Mouse (Mus musculus) forebrain, embryonic 16.5 days (tissue): Measurements from ENCODE around the gene Drg1. TPM values are rescaled to one million over a fixed set of nuclear protein-coding genes. Genes with fewer than 3 reads are reported as not detected.
A peak's percentile ranks its signal among the peaks of the same experiment; 100 is the strongest.

Experiments
- ATAC-seq: fragments of 200-750 bp; cut with Nextera tagmentation; 2 replicates; pipeline ENCODE4 v1.8.0; 2017; ENCODE audit warnings: mild to moderate bottlenecking, moderate library complexity
- H3K27ac ChIP-seq: fragments of 300-500 bp; sonication (generic); 2 replicates; pipeline ENCODE4 v1.5.1; 2014; ENCODE audit warnings: low read length, control low read depth
- H3K27me3 ChIP-seq: fragments of 300-500 bp; sonication (generic); replicated peaks from 2 replicates; pipeline ENCODE4 v1.6.1; 2014; ENCODE audit warnings: low read length; ENCODE audit not compliant: control insufficient read depth, insufficient read depth
- H3K36me3 ChIP-seq: fragments of 300-500 bp; sonication (generic); 2 replicates; pipeline ENCODE4 v1.6.1; 2014; ENCODE audit not compliant: control insufficient read depth, insufficient read depth
- H3K4me1 ChIP-seq: fragments of 300-500 bp; sonication (generic); replicated peaks from 2 replicates; pipeline ENCODE4 v1.6.1; 2014; ENCODE audit warnings: low read length; ENCODE audit not compliant: control insufficient read depth, insufficient read depth
- H3K4me2 ChIP-seq: fragments of 300-500 bp; sonication (generic); 2 replicates; pipeline ENCODE4 v1.6.1; 2014; ENCODE audit warnings: mild to moderate bottlenecking, low read length, control low read depth
- H3K4me3 ChIP-seq: fragments of 300-500 bp; sonication (generic); replicated peaks from 2 replicates; pipeline ENCODE4 v1.5.1; 2014; ENCODE audit warnings: mild to moderate bottlenecking, low read length, control low read depth
- H3K9ac ChIP-seq: fragments of 300-500 bp; sonication (generic); replicated peaks from 2 replicates; pipeline ENCODE4 v1.6.1; 2014; ENCODE audit warnings: low read depth, low read length, control low read depth
- H3K9me3 ChIP-seq: fragments of 300-500 bp; sonication (generic); 2 replicates; pipeline ENCODE4 v1.6.1; 2016; ENCODE audit warnings: low read length; ENCODE audit not compliant: control insufficient read depth
- WGBS: fragments of 180-500 bp; shearing (Covaris S2); extraction: QIAGEN DNeasy Blood & Tissue Kit; methylation state at CpG from one replicate; pipeline ENCODE4 v1.1.7; 2014; 5-methylcytosine and 5-hydroxymethylcytosine counted together
- polyA plus RNA-seq: library from polyadenylated mRNA; unstranded; fragments of >200 nt; fragmentation: Nextera tagmentation; extraction: Ambion mirVana; gene quantifications from 2 replicates; pipeline ENCODE4 v1.2.1, GENCODE M21; 2015

Drg1 gene
- polyA plus RNA-seq, 1 experiment from 2014 or later, result 252 TPM

DNA sequence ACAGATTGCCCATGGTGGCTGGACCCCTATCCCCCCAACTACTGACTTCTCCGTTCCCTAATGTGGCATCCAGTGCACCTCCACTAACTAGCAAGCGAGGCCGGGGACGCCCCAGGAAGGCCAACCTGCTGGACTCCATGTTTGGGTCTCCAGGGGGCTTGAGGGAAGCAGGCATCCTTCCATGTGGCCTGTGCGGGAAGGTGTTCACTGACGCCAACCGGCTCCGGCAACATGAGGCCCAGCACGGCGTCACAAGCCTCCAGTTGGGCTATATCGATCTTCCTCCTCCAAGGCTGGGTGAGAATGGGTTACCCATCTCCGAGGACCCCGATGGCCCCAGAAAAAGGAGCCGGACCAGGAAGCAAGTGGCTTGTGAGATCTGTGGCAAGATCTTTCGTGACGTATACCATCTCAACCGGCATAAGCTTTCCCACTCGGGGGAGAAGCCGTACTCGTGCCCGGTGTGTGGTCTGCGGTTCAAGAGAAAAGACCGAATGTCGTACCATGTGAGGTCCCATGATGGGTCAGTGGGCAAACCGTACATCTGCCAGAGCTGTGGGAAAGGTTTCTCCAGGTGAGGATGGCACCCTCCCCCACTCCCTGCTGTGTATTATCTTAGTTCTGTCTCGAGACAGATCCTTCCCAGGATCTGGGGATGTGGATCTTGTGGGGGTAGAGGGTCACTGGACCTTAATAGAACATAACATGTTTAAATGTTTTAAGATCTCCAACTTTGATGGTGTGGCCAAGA lies 25.3 kb upstream of the Drg1 start:
- no peak for ATAC-seq
- Histone ChIP-seq H3K4me3 (peak overlapping the region; percentile 90), H3K9me3 (no peaks in the 10 kb centered on the region), H3K9ac (peak overlapping the region; percentile 99), H3K27me3 (no peaks in the 10 kb centered on the region), H3K27ac (peak overlapping the region; percentile 100), H3K4me2 (peak overlapping the region; percentile 100), H3K4me1 (peaks cover 50% of the 10 kb centered on the region), H3K36me3 (peaks cover 4% of the 10 kb centered on the region; the same call in 1 of the 2 replicates)
- WGBS, result 1% methylated on average over 26 of the region's 26 CpGs

DNA sequence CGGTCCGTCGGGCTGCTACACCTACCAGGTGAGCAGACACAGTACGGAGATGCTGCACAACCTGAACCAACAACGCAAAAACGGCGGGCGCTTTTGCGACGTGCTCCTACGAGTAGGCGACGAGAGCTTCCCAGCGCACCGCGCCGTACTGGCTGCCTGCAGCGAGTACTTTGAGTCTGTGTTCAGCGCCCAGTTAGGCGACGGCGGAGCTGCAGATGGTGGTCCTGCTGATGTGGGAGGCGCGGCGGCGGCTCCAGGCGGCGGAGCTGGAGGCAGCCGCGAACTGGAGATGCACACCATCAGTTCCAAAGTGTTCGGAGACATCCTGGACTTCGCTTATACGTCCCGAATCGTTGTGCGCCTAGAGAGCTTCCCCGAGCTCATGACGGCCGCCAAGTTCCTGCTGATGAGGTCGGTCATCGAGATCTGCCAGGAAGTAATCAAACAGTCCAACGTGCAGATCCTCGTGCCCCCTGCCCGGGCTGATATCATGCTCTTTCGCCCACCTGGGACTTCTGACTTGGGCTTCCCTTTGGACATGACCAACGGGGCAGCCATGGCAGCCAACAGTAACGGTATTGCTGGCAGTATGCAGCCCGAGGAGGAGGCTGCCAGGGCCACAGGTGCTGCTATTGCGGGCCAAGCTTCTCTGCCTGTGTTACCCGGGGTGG lies 24.6 kb upstream of the Drg1 start:
- WGBS, result under 1% methylated on average over 50 of the region's 50 CpGs
- peak; percentile 17 for ATAC-seq
- Histone ChIP-seq H3K9ac (peak overlapping the region; percentile 99), H3K36me3 (no peaks in the 10 kb centered on the region; the same call in 1 of the 2 replicates), H3K9me3 (no peaks in the 10 kb centered on the region), H3K4me1 (peaks cover 43% of the 10 kb centered on the region), H3K27ac (peak overlapping the region; percentile 100), H3K4me2 (peak overlapping the region; percentile 100), H3K27me3 (no peaks in the 10 kb centered on the region), H3K4me3 (peak overlapping the region; percentile 90)

DNA sequence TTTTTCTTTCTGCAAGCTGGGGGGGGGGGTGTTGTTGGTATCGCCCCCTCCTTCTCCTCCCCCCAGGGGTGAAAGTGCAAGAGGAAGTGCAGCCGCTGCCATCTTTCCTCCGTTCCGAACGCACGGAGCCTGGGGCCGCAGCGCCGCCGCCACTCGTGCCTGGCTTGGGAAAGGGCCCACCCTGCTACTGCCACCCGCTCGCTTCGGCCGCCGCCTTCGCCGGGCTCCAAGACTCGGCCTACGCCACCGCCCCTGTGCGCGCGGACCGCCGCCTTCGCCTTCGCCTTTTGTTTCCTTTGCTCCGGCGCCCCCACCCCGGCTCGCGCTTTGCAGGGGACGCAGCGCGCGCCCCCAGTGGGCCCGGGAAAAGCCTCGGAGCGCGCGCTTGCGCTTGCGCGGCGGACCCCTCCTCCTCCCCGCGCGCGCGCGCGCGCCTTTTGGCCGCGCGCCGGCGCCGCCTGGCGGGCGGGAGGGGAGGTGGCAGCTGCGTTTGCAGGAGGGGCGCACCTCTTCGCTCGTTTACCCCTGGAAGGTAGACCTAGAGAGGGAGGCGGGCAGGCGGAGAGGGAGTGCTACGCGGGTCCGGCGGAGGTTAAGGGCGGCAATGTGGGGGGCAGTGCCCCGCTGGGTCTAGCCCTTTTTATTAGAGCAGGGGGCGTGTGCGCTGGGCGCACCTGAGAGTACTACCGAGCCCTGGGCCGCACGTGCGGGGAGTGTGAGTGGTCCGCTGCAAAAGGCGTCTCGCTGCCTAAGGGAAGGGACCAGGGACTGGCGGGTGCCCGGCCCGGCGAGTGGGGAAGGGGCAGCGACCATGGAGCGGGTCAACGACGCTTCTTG lies 23.8 kb upstream of the Drg1 start:
- peak; percentile 54 for ATAC-seq
- no peaks in the 10 kb centered on the region for H3K27me3 ChIP-seq
- H3K4me2 ChIP-seq, result peak overlapping the region; percentile 100
- no peaks in the 10 kb centered on the region for H3K9me3 ChIP-seq
- H3K27ac ChIP-seq, result peak overlapping the region; percentile 100
- H3K4me3 ChIP-seq, result peak overlapping the region; percentile 90
- H3K4me1 ChIP-seq, result peaks cover 38% of the 10 kb centered on the region
- no peaks in the 10 kb centered on the region for H3K36me3 ChIP-seq
- WGBS, result under 1% methylated on average over 73 of the region's 92 CpGs
- peak overlapping the region; percentile 99 for H3K9ac ChIP-seq

DNA sequence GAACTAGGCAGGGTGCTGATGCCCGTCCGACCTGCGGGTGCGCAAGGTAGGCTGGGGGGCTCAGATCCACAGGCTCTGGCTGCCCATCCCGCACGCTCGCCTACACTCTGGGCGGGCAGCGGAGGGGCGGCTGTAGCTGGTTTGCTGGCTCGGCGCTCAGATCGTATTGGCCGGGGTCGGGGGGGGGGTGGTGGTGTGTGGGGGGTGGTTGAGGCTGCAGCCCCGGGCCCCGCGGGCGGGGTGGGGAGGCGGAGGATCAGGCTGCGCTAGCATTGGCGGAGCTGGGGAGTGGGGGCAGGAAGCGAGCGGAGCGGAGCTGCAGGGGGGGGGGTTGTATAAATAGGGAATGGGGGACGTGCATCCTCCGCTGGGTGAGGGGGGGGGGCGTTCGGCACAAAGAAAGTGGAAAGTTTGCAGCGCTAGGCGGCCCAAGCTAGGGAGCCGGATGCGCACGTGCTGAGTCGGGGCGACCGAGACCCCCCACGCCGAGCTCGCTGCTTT lies 23.1 kb upstream of the Drg1 start:
- WGBS, result under 1% methylated on average over 31 of the region's 40 CpGs
- peak; percentile 77 for ATAC-seq
- Histone ChIP-seq H3K9me3 (no peaks in the 10 kb centered on the region), H3K4me3 (peak overlapping the region; percentile 90), H3K9ac (peak overlapping the region; percentile 99), H3K36me3 (no peaks in the 10 kb centered on the region), H3K4me2 (peak overlapping the region; percentile 100), H3K27me3 (no peaks in the 10 kb centered on the region), H3K27ac (peak overlapping the region; percentile 100), H3K4me1 (peaks cover 31% of the 10 kb centered on the region)

DNA sequence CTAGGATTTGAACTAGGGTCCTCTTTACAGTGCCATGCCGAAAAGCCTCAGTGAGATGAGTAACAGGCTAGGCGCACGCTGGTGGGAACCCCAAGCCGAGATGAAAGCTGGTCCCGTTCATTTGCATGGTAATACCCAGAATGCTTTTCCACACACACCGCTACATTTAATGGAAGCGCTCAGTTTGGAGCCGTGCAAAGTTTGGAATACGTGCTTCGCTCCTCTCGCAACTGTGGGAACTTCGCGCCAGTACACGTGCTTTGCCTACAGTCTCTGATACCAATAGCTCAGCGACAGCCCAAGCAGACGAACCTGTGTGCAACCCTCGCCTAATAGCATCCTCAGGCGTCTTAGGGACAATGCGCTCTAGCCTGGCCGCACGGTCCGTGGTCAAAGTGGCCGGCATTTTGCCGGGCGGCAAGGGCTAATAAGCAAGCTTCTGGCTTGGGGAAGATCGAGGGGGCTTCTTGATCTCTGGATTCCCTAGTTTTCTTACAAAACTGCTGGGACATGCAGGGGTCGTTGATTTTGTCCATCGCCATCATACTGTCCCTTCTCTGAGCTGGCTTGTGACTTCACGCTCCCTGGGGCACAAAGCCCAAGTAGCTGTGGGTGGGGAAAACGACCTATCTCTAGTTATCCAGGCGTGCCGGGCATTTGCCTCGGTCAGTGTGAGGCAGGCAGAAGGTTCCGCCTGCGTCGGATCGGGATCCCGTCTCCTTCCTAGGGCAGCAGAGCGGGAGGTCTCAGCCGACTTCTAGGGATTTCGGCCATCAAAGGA lies 22.5 kb upstream of the Drg1 start, which contains the start of gene Patz1:
Patz1 (plus strand) TSS at position 354 of the 781 bp plus-strand sequence.
- Histone ChIP-seq H3K27ac (peak within 1 kb of the TSS; percentile 100), H3K4me3 (peak within 1 kb of the TSS; percentile 90), H3K36me3 (no peaks in the 10 kb centered on the region), H3K4me1 (peaks cover 25% of the 10 kb centered on the region), H3K4me2 (peak within 1 kb of the TSS; percentile 100), H3K9me3 (no peaks in the 10 kb centered on the region), H3K9ac (peak within 1 kb of the TSS; percentile 99), H3K27me3 (no peaks in the 10 kb centered on the region)
- peak; percentile 13 for ATAC-seq
- WGBS, result under 1% methylated on average over 41 of the region's 41 CpGs

DNA sequence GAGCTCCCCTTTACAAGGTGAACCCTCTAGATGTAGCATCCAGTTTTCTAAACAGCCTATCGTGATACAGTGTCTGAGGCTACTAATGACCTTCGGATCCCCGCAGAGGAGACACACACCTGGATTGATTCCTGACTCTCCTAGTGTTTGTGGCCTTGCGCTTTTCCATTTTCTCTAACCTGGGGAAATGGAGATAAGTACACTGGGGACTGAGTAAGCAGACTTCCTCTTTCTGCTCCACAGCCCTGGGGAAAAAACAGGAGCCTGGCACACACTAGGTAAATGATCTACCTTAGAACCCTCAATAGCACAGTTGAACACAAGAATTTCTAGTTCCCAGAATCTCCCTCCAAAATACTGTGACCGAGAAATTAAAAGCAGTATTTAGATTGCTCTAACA lies 21.7 kb upstream of the Drg1 start:
- Histone ChIP-seq H3K27me3 (no peaks in the 10 kb centered on the region), H3K9me3 (no peaks in the 10 kb centered on the region), H3K4me3 (no peak overlapping the region), H3K9ac (no peak overlapping the region), H3K27ac (no peak overlapping the region), H3K4me1 (peaks cover 17% of the 10 kb centered on the region), H3K36me3 (no peaks in the 10 kb centered on the region), H3K4me2 (peak overlapping the region; percentile 100)
- 60% methylated on average over 5 of the region's 5 CpGs for WGBS
- ATAC-seq, result no peak

DNA sequence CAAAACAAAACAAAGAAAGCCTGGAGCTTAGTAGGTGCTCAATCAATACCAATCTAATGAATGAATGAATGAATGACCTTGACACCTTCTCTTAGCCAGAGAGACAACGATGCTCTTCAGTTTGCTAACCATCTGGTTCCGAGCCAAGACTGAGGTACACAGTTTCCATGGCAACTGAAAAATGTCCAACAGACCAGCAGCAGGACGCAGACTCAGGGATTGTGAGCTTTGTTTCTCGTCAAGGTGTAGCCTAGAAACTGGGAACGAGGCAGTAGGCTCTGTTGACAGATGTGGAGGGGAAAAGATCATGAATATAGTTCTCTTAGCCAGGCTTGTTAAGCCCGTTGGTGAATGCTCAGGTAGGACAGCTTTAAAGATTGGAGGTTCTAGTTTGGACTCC lies 20.9 kb upstream of the Drg1 start:
- Histone ChIP-seq H3K4me3 (no peak overlapping the region), H3K9ac (no peak overlapping the region), H3K4me1 (peaks cover 13% of the 10 kb centered on the region), H3K4me2 (no peak overlapping the region), H3K9me3 (no peaks in the 10 kb centered on the region), H3K27me3 (no peaks in the 10 kb centered on the region), H3K36me3 (no peaks in the 10 kb centered on the region), H3K27ac (no peak overlapping the region)
- 17% methylated on average over 6 of the region's 6 CpGs for WGBS
- no peak for ATAC-seq

DNA sequence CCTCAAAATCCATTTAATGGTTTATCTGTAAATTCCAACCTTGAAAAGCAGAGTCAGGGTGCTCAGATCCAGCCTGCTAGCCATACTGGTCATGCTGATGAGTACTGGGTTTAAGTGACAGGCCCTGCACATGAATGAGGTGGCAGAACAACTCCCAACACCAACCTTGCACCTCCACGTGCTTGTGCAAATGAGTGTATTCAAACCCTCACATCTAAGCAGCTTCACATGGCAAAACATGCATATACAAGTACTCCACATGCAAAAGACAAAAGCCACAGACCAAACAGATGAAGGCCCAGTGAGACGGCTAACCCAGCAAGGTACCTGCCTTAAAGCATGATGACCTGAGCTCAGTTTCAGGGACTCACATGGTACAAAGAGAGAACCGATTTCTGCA lies 19.7 kb upstream of the Drg1 start:
- H3K27ac ChIP-seq, result no peak overlapping the region
- no peak for ATAC-seq
- no peaks in the 10 kb centered on the region for H3K27me3 ChIP-seq
- H3K4me1 ChIP-seq, result peaks cover 9% of the 10 kb centered on the region
- H3K4me2 ChIP-seq, result no peak overlapping the region
- 91% methylated on average over 3 of the region's 3 CpGs for WGBS
- no peak overlapping the region for H3K9ac ChIP-seq
- no peaks in the 10 kb centered on the region for H3K9me3 ChIP-seq
- H3K36me3 ChIP-seq, result no peaks in the 10 kb centered on the region
- no peak overlapping the region for H3K4me3 ChIP-seq
